Mouse (Mus musculus) spleen, postnatal 14 days (tissue): ENCODE measurements around the gene Ip6k3.

Experiments used
- DNase-seq, 2 experiments: peaks; one replicate each; pipeline ENCODE4 v3.0.0; 2021 to 2022; ENCODE audit warnings: low spot score in 2 of 2

The Ip6k3 gene

DNA sequence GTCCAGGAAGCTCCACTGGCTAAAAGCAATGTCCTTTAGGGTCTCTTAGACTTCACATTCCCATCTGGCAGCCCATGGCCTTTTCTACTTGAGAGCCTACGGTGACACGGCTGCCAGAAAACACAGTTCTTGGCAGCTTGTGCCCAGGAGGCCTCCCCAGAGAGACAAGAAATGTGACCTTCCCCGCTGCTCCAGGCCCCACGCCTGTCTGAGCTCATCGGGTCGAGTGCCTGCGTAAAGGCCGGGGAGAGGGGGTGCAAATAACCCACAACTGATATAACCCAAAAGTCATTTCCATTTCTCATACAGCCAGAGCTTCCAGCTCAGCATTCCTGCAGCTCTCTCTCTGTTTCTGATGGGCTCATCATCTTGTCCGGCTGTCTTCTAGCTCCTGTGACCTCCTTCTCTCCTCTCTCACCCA is 13.8 kb downstream of the Ip6k3 start:
- DNase-seq = no peak

DNA sequence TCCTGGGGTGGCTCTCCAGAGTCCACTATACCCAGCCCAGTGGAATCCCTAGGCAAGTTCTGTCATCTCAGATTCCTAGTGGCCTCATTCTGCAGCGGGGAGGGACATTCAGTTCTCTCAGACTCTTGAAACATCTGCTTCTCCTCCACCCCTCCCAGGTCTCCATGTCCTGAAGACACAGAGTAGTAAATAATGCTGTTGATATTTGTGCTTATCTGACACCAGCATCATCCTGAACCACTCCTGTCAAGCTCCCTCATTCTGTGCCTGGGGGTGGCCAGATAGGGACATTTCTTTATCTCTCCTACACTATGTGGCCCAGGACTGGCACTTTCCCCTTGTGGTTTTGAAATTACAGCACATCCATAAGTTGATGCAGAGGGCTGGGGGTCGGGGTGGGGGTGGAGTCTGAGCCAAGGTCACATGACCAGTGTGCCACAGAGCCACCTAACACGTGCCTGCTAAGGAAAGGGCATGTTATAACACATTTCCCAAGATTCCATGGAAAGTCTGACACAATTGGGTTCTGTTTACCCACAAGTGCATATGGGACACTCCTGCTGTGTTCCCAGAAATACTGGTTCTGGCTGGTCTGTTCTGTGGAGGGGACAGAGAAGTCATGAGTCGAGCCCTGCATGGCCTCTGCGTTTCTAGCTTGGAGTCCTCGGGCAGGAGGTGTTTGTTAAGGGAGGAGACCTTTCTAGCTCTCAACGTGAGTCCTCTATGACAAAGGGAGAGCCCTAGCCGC is 14.4 kb downstream of the Ip6k3 start:
- DNase-seq = no peak

DNA sequence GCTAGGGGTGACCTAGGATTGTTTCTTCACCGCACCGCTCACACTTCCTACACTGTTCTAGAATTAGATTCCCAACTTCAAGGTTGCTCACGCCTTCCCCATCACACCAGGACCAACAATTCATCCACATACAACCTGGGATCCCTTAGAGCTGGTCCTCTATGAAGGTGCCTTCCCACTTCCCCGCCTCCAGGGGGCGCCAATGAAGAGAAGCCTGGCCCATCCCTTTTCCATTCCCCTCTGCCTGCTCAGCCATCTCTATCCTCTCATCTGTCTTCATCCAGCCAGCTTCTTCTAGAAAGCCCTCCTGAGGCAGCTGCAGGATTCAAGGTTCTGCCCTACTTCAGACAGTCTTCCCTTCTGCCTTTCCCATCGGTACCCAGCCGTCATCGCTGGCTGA is 16.2 kb downstream of the Ip6k3 start:
- DNase-seq = peak; percentile 26 to 41

DNA sequence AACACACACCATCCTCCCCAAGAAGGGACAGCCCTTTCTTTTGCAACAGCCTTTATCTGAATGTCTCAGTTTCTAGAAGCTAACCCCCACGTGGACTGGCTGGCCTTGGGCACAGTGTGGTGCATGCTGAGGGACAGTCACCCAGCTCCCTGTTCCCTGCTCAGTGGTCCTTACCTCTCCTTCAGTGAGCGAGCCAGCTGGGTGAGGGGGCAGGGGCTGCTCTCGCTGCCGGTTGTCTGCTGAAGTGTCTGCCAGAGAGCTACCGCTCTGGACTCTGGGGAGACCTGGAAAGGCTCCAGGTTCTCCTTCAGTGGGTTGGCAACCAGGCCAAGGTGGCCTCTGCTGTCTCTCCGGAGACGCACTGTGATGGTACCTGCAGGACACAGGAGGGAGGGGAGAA is 16.7 kb downstream of the Ip6k3 start:
- no peak for DNase-seq

DNA sequence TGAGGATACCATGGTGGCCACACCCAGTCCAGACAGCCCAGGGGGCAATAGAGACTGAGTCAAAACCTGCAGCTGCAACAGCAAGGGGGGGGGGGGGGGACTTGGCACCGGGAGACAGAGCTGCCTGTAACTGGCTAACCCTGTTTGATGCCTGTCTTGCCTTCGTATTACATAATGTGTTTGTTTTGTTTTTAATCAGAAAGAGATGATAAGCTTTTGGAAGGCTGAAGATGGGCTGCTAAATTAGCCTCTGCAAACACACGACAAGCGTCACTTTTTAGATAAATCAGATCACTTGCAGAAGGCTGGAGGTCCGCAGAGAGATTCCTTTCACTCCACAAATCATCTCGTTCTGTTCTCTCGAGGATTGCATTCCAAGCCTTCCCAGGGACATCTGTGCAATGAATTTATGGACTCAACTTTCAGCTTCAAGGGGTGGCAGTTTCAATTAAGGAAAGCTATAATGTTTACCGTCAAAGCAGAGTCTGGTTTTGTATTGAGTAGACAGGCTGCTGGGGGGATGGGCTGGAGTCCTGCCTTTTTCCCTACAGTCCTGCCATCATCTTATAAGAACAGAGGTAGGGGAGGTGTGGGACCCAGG is 21.2 kb downstream of the Ip6k3 start:
- DNase-seq = no peak

DNA sequence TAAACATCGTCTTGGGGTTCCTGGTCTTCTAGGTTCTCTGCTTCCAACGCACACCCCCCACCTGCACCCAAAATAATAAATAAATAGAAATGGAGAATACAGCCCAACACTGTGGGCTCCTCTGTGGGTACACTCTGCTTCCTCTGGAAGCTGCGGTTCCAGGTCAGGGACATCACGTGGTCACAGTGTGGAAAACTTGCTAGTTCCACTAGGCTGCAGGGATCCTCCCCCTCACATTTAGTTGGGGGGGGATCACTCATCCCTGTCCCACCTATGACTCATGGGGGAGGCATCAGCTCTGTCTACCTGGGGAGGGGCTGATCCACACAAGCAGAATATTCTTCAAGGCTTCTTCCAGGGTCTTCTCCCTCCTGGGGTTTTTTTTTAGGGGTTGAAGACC is 23.4 kb downstream of the Ip6k3 start:
- no peak for DNase-seq

DNA sequence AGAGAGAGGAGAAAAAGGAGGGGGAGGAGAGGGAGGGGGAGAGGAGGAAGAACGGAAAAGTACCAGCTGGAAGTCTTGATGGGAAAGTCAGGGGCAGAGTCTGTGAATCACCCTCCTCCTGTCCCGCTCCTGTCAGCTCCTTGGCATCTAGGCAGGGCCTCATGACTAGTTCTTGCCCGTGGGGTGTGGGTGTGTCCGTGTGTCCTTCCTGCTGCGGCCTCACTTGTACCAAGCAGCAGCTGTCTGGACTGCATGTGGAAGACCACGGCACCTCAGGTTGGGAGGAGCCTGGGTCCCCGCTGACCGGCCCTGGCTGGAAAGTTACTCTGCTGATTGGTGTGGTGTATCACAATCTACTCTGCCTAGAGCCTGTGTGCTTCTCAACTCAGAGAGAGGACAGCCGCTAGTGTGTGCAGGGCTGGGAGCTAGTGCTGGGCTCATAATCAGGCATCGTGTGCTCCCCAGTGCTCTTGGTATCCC is 25.6 kb downstream of the Ip6k3 start:
- no peak for DNase-seq

DNA sequence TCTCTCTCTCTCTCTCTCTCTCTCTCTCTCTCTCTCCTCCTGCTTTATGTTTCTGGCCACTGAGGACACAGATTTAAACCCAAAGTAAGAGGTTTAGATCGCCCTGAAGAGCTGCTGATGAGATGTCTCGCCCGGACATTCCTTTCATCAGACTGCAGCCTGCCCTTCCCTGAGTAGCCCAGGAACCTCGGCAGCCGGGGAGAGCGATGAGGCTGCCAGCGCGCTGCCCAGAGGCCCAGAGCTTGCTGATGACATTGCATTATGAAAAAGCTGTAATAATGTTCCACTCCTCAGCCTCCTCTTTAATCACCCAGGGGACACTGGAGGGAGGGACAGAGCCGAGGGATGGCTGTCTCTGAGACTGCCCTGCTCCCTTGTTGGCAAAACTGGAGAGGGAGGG is 27.3 kb downstream of the Ip6k3 start:
- DNase-seq = no peak

DNA sequence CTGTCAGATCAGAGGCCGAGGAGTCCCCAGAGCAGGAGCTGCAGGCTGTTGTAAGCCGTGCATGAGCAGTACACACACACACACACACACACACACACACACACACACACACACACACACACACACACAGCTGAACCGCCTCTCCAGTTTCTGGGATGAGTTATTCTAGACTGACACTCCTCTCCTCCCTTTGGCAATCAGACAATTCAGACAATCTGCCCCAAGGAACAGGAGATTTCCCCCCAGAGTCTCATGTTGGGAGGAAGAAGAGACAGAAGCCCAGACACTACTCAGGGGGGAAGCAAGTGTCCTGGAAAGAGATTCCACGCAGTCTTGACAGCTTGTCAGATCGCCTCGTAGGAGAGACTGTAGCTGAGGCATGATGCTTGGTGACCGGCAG is 28.3 kb downstream of the Ip6k3 start:
- DNase-seq = no peak

DNA sequence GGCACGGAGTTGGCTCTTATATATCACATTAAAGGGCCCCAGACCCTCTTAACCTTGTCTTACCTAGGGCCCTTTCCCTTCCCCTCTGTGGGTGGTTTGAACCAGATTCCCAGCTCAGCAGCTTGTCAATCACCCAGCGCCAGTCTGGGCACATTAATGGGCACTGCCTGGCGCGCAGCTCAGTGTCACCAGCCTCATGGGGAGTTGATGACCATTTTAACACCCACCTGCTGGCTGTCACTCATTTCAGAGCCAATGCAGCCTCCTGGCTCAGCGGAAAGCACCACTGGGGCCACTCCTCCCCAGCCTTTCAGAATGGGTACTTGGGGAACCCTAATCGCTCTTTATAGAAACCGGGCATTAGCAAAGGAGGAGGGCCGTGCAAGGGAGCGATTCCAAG is 29.2 kb downstream of the Ip6k3 start:
- DNase-seq = no peak

DNA sequence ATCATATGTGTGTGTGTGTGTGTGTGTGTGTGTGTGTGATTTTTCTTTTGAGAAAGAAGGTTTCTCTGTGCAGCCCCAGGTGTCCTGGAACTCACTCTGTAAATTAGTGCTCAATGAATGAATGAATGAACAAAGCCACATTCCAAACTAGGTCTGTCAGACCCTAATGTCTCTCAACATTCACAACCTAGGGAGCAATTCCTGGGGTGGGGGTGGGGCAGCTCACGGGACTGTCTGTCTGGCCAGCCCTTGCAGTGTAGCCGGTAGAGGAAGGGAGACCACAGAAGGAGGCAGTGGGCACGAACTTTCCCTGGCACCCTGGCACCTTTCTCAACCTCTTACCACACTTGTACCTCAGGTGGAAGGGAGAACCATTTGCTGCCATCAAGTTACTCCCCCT is 32.9 kb downstream of the Ip6k3 start:
- no peak for DNase-seq

DNA sequence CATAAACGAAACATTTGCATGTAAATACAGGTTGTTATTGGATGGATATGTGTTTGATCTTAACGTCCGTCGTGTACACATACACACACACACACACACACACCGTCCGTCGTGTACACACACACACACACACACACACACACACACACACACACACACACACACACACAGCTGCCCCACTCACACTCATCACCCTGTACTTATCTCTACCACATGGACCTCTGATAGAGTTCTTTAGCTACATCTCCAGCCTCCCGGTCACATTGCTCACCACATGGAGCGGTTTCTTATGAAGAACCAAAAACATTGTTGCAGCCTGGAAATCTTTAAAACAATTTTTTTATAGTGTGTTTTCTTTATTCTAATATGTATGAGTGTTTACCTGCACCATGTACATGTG is 33.4 kb downstream of the Ip6k3 start:
- no peak for DNase-seq

DNA sequence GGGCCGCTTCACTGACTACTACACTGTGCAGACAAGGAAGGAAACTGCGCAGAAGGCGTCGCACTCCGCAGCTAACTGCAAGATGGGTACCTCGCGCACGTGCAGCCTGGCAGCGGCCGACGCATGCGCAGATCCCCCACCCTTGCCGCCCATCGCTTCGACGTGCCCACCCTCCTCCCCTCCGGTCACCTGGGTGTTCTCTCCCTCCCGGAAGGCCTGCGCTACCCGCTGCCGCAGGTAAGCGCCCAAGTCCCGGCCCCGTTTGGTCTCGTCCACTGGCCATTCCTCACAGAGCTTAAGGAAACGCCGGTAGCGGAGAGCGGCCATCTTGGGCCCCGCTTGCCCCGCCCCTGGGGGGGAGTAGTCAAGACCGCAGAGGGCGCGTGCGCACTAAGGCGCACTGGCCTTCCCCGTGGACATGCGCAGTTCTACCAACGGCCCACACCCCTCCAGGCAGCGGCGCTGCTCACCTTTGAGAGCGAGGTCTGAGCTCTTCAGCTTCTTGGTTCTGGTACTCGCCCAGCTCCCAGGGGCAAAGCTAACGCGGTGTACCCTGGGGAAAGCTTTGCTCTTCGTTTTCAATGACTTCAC is 33.9 kb downstream of the Ip6k3 start, which contains the start of gene Uqcc2:
Uqcc2 (minus strand) TSS at position 366 of the 591 bp plus-strand sequence.
- peak; percentile 96 to 97 for DNase-seq

DNA sequence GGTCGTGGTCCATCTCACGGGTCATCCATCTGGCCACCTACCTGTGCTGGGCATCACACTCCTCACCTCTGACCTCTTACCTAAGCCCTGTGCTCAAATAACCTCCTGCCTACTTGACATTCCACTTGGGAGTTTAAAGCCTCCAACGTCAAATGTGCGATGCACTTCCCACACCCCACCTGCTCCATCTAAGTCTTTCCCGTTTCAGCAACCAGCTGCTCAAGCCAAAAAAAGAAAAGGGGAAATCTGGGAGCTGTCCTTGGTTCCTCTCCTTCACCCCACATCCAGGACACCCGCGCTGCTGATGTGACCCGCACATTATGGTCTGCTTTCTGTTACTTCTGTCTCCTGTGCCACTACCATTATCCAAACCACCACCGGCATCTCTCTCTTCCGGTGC is 35.4 kb downstream of the Ip6k3 start:
- no peak for DNase-seq

DNA sequence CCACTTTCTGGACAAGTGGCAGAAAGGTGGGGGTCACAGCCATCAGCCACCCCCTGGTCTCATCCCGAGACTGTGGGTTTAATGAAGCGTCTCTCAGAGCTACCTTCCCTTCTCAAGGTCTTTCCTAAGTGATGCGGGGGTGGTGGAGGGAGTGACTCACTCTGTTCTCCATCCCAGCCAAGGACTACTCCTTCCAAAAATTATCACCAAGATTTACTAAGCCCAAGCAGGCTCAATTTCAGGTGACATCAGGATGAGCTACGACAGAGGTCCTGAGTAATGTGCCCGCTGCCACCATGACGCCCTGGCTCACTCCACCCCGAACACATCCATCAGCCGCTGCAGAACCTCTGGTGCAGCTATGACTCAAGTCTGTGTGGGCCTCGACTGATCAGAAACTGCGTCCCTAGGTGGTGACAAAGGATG is 36.3 kb downstream of the Ip6k3 start:
- DNase-seq = no peak

DNA sequence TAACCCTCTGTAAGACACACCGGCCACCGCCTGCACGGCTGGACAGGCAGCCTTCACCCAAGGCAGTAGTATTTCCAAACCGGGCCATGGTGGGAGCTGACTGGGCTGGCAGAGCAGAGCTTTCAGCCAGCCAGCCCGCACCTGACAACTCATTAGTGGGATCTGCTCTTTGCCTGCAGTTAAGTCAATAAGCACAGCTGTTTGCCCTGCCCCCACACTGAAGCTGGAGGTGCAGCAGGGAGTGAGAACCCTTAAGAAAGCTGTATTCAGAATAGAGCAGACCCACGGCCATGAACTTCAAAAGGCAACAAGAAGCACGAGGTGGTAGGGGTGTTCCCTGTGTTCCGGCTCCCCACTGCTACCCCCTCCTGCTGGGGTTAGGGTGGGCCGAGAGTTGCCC is 37.3 kb downstream of the Ip6k3 start:
- no peak for DNase-seq

DNA sequence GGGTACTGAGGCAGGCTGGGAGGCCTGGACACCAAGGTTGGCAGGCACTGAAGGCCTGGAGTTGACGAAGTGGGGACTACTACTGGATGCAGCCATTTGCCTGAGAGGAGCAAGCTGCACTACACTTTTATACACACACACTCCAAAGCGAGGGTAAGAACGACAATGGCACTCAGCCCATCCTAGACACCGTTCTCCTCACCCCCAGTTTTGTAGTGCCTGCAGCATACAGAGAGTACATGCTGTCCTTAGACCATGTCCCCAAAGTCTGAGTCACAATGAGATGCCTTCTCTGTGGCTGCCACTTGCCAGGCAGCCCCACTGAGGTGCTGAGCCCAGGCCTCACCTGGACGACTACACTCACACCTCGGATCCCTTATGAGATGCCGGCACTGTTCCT is 37.8 kb downstream of the Ip6k3 start:
- no peak for DNase-seq

DNA sequence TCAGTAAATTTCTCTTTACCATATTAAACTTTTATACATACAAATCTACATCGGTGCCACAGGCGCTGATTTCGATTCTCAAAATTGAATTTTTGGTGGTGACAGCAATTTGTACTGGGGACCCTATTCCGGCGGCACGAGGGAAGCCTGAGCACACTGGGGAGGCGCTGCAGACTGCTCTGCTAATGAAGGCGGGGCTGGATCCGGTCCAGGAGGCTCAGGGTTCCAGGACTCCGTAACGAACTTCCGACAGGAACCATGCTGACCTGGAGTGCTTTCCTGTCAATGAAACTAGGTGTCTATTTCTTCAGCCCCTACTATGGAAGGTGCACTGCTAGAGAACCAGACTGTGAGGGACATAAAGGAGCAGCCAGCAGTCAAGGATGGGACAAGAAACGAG is 38.3 kb downstream of the Ip6k3 start:
- DNase-seq = no peak

DNA sequence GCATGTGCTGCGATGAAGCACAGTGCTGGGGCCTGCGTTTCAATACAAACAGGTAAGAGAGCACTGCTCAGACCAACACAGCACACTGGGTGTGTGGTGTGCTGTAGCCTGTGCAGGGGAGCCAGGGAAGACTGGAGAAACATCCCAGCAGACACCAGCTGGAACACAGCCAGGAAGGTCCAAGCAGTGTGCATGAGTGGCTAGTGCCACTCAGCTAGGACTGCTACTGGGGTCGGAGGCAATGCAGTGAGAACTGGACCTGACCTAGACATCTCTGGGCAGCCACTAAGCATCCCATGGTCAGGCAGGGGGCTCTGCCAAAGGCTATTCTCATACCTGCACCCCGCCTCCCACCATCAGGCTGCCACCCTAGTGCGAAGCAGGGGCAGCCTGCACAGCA is 39.4 kb downstream of the Ip6k3 start:
- no peak for DNase-seq

DNA sequence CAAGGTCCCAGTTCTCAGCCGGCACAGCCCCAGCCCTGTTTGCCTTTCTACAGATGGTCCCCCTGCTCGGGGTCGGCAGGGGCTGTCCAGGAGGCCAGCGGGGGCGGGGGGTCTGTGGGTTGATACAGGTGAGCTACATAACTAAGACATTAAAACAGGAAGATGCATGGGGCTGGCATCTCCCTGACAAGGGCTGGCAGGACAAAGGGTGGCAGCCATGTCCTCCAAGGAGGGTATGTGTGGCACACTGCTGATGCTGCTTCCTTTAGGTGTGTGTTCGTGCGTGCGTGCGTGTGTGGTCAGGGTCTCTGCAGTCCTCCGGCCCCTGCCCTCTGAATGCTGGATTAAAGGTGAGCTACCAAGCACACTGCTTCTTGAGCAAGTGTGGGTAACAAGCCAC is 40.6 kb downstream of the Ip6k3 start:
- DNase-seq = no peak

DNA sequence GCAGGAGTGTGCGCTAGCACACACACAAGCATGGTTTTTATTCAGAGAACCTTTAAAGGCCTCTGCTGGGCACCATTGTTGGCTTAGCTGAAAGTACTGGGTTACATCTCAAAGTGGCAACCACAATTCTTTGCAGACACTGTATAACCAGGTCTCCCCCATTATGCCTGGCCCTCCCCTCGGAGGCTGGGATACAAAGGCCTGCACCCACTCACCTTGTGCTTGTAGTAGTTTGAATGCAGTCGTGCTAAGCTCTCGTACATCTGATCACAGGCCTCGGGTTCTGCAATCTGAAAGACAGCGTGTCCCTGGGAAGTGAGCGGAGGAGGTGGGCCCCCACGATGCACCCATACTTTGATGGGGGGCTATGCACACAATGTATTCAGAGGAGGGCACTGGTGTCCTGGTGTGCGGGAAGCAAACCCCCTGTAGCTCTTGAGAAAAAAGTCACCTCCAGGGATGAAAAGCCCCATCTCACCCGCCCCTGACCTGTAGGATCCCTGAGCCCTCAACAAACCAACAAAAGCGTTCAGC is 41.9 kb downstream of the Ip6k3 start:
- DNase-seq = no peak

DNA sequence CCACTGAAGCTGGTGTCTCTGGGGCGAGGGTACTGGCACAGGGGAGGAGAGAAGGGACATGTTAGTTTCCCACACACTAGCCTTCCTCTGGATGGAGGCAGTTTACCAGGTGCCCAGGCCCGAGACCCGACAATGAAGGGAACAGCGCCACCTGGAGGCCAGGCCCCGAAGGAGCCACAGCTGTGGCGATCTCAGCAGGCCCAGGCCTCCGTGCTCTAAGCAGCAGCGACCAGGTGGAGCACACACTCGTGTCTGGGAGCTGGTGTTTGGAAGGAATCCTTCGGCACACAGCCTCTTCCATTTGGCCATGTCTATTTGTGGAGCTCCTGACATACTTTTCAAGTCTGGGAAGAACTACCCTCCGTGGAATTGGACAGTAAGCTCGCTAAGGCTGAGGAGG is 42.4 kb downstream of the Ip6k3 start:
- DNase-seq = peak; percentile 57 to 76

DNA sequence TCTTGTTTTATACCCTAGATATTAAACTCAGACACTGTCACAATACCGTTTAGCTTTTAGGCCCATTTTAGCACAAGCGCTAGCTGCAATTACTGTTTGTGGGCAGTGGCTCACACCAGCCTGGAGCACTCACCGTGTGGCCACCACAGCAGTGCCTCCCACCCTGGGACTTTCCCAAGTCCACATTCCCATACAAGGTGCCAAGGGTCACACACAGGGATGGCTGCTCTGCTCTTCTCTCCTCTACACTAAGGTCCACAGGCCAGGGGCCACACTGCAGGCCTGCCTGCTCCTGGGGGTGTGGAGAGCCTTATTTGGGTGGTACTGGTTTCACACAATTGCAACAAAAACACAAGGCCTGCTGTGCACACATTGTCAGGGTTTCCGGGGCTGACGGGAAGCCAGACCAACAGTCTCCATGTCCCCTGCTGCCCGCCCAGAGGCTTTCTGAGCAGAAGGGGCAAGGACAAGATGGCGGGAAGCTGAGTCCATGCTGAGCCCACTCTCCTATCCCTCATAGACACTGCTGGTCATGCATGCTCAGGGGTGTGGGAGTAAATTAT is 43.7 kb downstream of the Ip6k3 start:
- no peak for DNase-seq
